Mouse (Mus musculus) cortical plate, adult 2 months (tissue): Measurements from ENCODE around the gene Ptprg.

Experiments used
- CTCF ChIP-seq: fragments of 200-500 bp; IDR thresholded peaks from 2 replicates; pipeline ENCODE4 v1.5.1; 2011; ENCODE audit warnings: mild to moderate bottlenecking, control low read depth, low read length; ENCODE audit not compliant: insufficient read depth; ENCODE audit errors: extremely low read depth
- POLR2A ChIP-seq: fragments of 200-500 bp; IDR thresholded peaks from 2 replicates; pipeline ENCODE4 v1.6.1; 2011; ENCODE audit warnings: mild to moderate bottlenecking, low read length, control low read depth; ENCODE audit not compliant: insufficient read depth; ENCODE audit errors: extremely low read depth

- TF ChIP-seq CTCF (no peak), POLR2A (no peak)
These were observed 381.2 kb downstream of the Ptprg start for GRCm38 (mm10) chr14:11934556-11934955.
